Comparison of ENCODE assay signal across 26 mouse cellular contexts in the genomic region with DNA sequence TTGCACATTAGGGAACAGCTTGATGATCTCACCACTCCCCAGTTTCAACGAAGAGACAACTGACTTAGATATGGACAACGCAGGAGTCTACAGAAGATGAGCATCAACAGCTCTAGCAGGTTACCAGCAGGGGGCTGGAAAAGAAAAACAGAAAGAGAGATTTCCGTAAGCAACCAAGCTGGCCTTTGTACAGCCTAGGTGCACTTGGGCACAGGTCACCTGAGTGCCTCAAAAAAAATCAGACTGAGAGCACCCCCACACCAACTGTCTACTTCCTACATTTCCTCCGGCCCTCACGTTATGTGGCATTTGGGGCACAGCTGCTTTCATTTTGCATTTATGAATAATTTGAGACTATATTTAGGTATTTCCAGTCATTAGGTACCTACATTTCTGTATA.
DNase-seq lines count a peak whose midpoint lies in the region; ATAC-seq and TF ChIP-seq lines count a peak whose summit lies in the region.
"Had no signal": no experiment of that assay in that cellular context is flagged by ENCODE, and none has a peak within 500 bp of the region (broad histone marks: within the 10 kb centered on the region; RNA-seq: fewer than 3 reads in every experiment).

No protein-coding gene starts in this region.

- no peak for ATAC-seq in liver, postnatal 0 days
- ATAC-seq in liver, embryonic 12.5 days: no peak
- ATAC-seq in inflammation-experienced regulatory T-cells, adult 6 months: peak; percentile 52
- ATAC-seq: forebrain, embryonic 16.5 days; intestine, embryonic 16.5 days; midbrain, embryonic 13.5 days; Patski had no signal

- no peaks in the 10 kb centered on the region for H3K79me2 ChIP-seq in CH12.LX (replicated peaks; ENCODE audit: control insufficient read depth, extremely low read depth, insufficient read depth, poor library complexity, severe bottlenecking)

- TF ChIP-seq CTCF in liver, postnatal 0 days (IDR thresholded peaks at IDR 0.05; ENCODE audit: low read depth): 0 out of 2 replicates have a peak, but pooled peaks have one; percentile 8
- peak in 1 of 2 experiments; percentile 60; a peak in 2 of 4 replicates for TF ChIP-seq CTCF in CH12.LX (conservative IDR thresholded peaks at IDR 0.05 in 1 of 2, IDR thresholded peaks at IDR 0.05 in 1 of 2; ENCODE audit: low read depth in 2 of 2, low read length in 2 of 2)

- no peak overlapping the region for H3K9ac ChIP-seq in liver, postnatal 0 days (replicated peaks)
- H3K9ac ChIP-seq in liver, embryonic 12.5 days: no peak overlapping the region
- H3K9ac ChIP-seq in CH12.LX (ENCODE audit: insufficient read depth, low read depth): no peak overlapping the region
- H3K9ac ChIP-seq: heart, embryonic 13.5 days; hindbrain, embryonic 13.5 days; lung, embryonic 15.5 days; midbrain, embryonic 13.5 days; neural tube, embryonic 13.5 days had no signal

- no peak; the same call in none of the 2 replicates for TF ChIP-seq RAD21 in CH12.LX (IDR thresholded peaks at IDR 0.05; ENCODE audit: low read depth, low read length)

- no peak overlapping the region for H3K4me3 ChIP-seq in liver, postnatal 0 days (ENCODE audit: low read depth, low read length)
- H3K4me3 ChIP-seq in liver, embryonic 12.5 days: no peak overlapping the region
- H3K4me3 ChIP-seq in CH12.LX (replicated peaks in 1 of 3; ENCODE audit: low read depth in 2 of 3, low read length in 2 of 3, poor library complexity in 1 of 3): no peak overlapping the region
- H3K4me3 ChIP-seq: embryonic facial prominence, embryonic 10.5 days; heart, embryonic 13.5 days; hindbrain, embryonic 13.5 days; lung, embryonic 15.5 days; megakaryocyte, embryonic 14.5 days; midbrain, embryonic 13.5 days; neural tube, embryonic 13.5 days had no signal

- H3K27ac ChIP-seq in liver, postnatal 0 days (ENCODE audit: low read depth): no peak overlapping the region
- H3K27ac ChIP-seq in liver, embryonic 12.5 days: no peak overlapping the region
- H3K27ac ChIP-seq in CH12.LX (ENCODE audit: insufficient read depth, low read depth): no peak overlapping the region
- H3K27ac ChIP-seq: embryonic facial prominence, embryonic 10.5 days; heart, embryonic 13.5 days; hindbrain, embryonic 13.5 days; lung, embryonic 15.5 days; midbrain, embryonic 13.5 days had no signal

- no peak for TF ChIP-seq POLR2A in CH12.LX (IDR thresholded peaks at IDR 0.05; ENCODE audit: low read depth, low read length)

- DNase-seq in liver, postnatal 0 days: no peak
- peak; percentile 8 for DNase-seq in CD4-positive helper T cell, adult 2 months (ENCODE audit: low read depth, low spot score)
- DNase-seq in CH12.LX (ENCODE audit: extremely low read depth): peak; percentile 23
- DNase-seq in right cerebral cortex, adult 2 months (ENCODE audit: low spot score in 2 of 2): no peak
- no peak for DNase-seq in gastrocnemius, postnatal 25 days
- DNase-seq: adrenal gland, adult 2 months; cerebellum, adult 11 months; cerebellum, adult 9-11 months; gastrocnemius, postnatal 10 days; heart, adult 18-20 months; heart, postnatal 14 days; kidney, postnatal 4 days; right cerebral cortex, adult 18-20 months; thymus, adult 18-20 months had no signal

- H3K4me1 ChIP-seq in liver, postnatal 0 days (ENCODE audit: insufficient read depth): no peaks in the 10 kb centered on the region
- no peaks in the 10 kb centered on the region for H3K4me1 ChIP-seq in liver, embryonic 12.5 days
- peaks cover 2 to 11% of the 10 kb centered on the region in 2 experiments; a peak in 2 of 4 replicates for H3K4me1 ChIP-seq in CH12.LX (ENCODE audit: control insufficient read depth in 1 of 2, insufficient read depth in 2 of 2)
- H3K4me1 ChIP-seq: embryonic facial prominence, embryonic 10.5 days; hindbrain, embryonic 13.5 days; lung, embryonic 15.5 days; neural tube, embryonic 13.5 days had no signal

- no peak overlapping the region for H3K4me2 ChIP-seq in liver, postnatal 0 days (ENCODE audit: low read depth, low read length)
- H3K4me2 ChIP-seq in liver, embryonic 12.5 days: no peak overlapping the region
- H3K4me2 ChIP-seq in CH12.LX (ENCODE audit: insufficient read depth, low read depth, poor library complexity, severe bottlenecking): peak overlapping the region; percentile 85
- H3K4me2 ChIP-seq: heart, embryonic 13.5 days; hindbrain, embryonic 13.5 days; lung, embryonic 15.5 days; midbrain, embryonic 13.5 days; neural tube, embryonic 13.5 days had no signal

- in situ Hi-C loops in CH12.LX (cut with MboI; ENCODE audit: low pct_ligation_motif_present, low pct_unique_long_range_greater_than_20kb, low sequenced_read_pairs): no loop called here

- H3K9me3 ChIP-seq in liver, postnatal 0 days (ENCODE audit: low read length): no peaks in the 10 kb centered on the region
- H3K9me3 ChIP-seq in liver, embryonic 12.5 days (replicated peaks): no peaks in the 10 kb centered on the region
- H3K9me3 ChIP-seq in CH12.LX (replicated peaks; ENCODE audit: low read length): no peaks in the 10 kb centered on the region
- H3K9me3 ChIP-seq: embryonic facial prominence, embryonic 10.5 days; heart, embryonic 13.5 days; hindbrain, embryonic 13.5 days; lung, embryonic 15.5 days; megakaryocyte, embryonic 14.5 days; midbrain, embryonic 13.5 days; neural tube, embryonic 13.5 days had no signal

- TF ChIP-seq EP300 in liver, postnatal 0 days (IDR thresholded peaks at IDR 0.05; ENCODE audit: low read depth): no peak
- no peak for TF ChIP-seq EP300 in CH12.LX (IDR thresholded peaks at IDR 0.05; ENCODE audit: low read length)

- H3K27me3 ChIP-seq in liver, postnatal 0 days (ENCODE audit: insufficient read depth, low read length): no peaks in the 10 kb centered on the region
- no peaks in the 10 kb centered on the region for H3K27me3 ChIP-seq in liver, embryonic 12.5 days (replicated peaks)
- H3K27me3 ChIP-seq in CH12.LX (replicated peaks): no peaks in the 10 kb centered on the region
- H3K27me3 ChIP-seq: heart, embryonic 13.5 days; hindbrain, embryonic 13.5 days; lung, embryonic 15.5 days; midbrain, embryonic 13.5 days; neural tube, embryonic 13.5 days; Patski had no signal

- WGBS in liver, postnatal 0 days (ENCODE audit: insufficient replicate concordance): 53% methylated on average over 5 of the region's 5 CpGs
- 64% methylated on average over 5 of the region's 5 CpGs for WGBS in liver, embryonic 12.5 days (ENCODE audit: insufficient replicate concordance)

- H3K36me3 ChIP-seq in liver, postnatal 0 days (replicated peaks; ENCODE audit: insufficient read depth, low read length): no peaks in the 10 kb centered on the region
- H3K36me3 ChIP-seq in liver, embryonic 12.5 days: no peaks in the 10 kb centered on the region
- no peaks in the 10 kb centered on the region for H3K36me3 ChIP-seq in CH12.LX (replicated peaks in 1 of 2; ENCODE audit: control insufficient read depth in 1 of 2, insufficient read depth in 1 of 2, low read length in 1 of 2)
- H3K36me3 ChIP-seq: embryonic facial prominence, embryonic 10.5 days; heart, embryonic 13.5 days; hindbrain, embryonic 13.5 days; lung, embryonic 15.5 days; midbrain, embryonic 13.5 days; neural tube, embryonic 13.5 days had no signal

- dilution Hi-C loops in CH12.LX (cut with MboI; ENCODE audit: extremely low pct_ligation_motif_present, extremely low pct_unique_long_range_greater_than_20kb, low sequenced_read_pairs): no loop called here

TF ChIP-seq in CH12.LX, 34 proteins besides CTCF, POLR2A, EP300 and RAD21:
- no peak for TF ChIP-seq MAX (IDR thresholded peaks at IDR 0.05; ENCODE audit: low read length)
- TF ChIP-seq GABPA (IDR thresholded peaks at IDR 0.05; ENCODE audit: insufficient replicate concordance, low read depth, low read length): no peak
- TF ChIP-seq TBP (conservative IDR thresholded peaks at IDR 0.05; ENCODE audit: low read depth, low read length): no peak
- peak; percentile 58 for TF ChIP-seq SMC3 (IDR thresholded peaks at IDR 0.05; ENCODE audit: low read depth, low read length)
- no peak for TF ChIP-seq HCFC1 (IDR thresholded peaks at IDR 0.05; ENCODE audit: low read depth, low read length)

Comparison
In these comparisons a context has a peak if more than half of its experiments do, and no peak if none do; other contexts are left out.
1. DNase-seq: peak in CD4-positive helper T cell, adult 2 months (single experiment) and CH12.LX (single experiment); none in liver, postnatal 0 days (single experiment), right cerebral cortex, adult 2 months (0 of 2) and gastrocnemius, postnatal 25 days (single experiment).